Mouse (Mus musculus): ENCODE data around the gene 1700001C19Rik. TPM values are rescaled to one million over a fixed set of nuclear protein-coding genes. Genes with fewer than 3 reads are reported as not detected.

1700001C19Rik gene
- total and polyA plus RNA-seq, 3 experiments, result not detected

DNA sequence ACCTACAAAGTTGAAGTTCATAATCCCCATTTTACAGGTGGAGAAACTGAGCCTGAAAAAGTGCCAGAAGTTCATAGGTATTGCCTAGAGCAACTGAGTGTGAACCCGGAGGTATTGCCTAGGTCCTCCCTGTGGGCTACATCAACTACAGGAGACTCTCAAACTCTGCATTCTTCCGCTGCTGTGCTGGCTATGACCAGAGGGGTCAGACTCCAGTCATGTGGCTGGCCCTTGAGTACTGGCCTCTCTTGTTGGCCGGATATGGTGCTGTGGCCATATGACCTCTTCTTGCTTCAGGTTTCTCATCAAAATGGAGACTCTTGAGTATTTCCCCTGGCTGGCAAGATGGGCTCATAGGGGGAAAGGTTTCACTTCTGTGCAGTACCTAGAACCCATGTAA is 5.1 kb upstream of the 1700001C19Rik start:
- no peak overlapping the region for H3K9ac ChIP-seq (ENCODE audit: insufficient read depth, low read depth)
- no peaks in the 10 kb centered on the region for H3K36me3 ChIP-seq (replicated peaks in 1 of 2; ENCODE audit: control insufficient read depth in 1 of 2, insufficient read depth in 1 of 2, low read length in 1 of 2)
- H3K27ac ChIP-seq (ENCODE audit: insufficient read depth, low read depth), result no peak overlapping the region
- H3K27me3 ChIP-seq (replicated peaks), result no peaks in the 10 kb centered on the region
- dilution Hi-C loops (cut with MboI; ENCODE audit: extremely low pct_ligation_motif_present, extremely low pct_unique_long_range_greater_than_20kb, low sequenced_read_pairs), result no loop called here
- no peak for TF ChIP-seq RAD21 (IDR thresholded peaks at IDR 0.05; ENCODE audit: low read depth, low read length)
- no peak for TF ChIP-seq NELFE (IDR thresholded peaks at IDR 0.05; ENCODE audit: low read depth, low read length)
- TF ChIP-seq PAX5 (IDR thresholded peaks at IDR 0.05; ENCODE audit: low read length), result no peak
- TF ChIP-seq CHD2 (IDR thresholded peaks at IDR 0.05; ENCODE audit: low read length), result no peak
- TF ChIP-seq JUN (IDR thresholded peaks at IDR 0.05; ENCODE audit: insufficient read depth, low read depth, low read length), result no peak
- TF ChIP-seq UBTF (IDR thresholded peaks at IDR 0.05; ENCODE audit: low read depth, low read length), result no peak
- TF ChIP-seq ZNF384 (IDR thresholded peaks at IDR 0.05; ENCODE audit: low read depth, low read length), result no peak
- TF ChIP-seq MAFK (IDR thresholded peaks at IDR 0.05; ENCODE audit: insufficient replicate concordance, low read length), result no peak
- no peak for TF ChIP-seq MAZ (IDR thresholded peaks at IDR 0.05; ENCODE audit: low read depth, low read length)
- no peak for TF ChIP-seq JUND (conservative IDR thresholded peaks at IDR 0.05; ENCODE audit: low read depth, low read length)
- DNase-seq (ENCODE audit: extremely low read depth), result no peak
- peaks cover 4 to 45% of the 10 kb centered on the region in 2 experiments for H3K4me1 ChIP-seq (ENCODE audit: control insufficient read depth in 1 of 2, insufficient read depth in 2 of 2)
- no peaks in the 10 kb centered on the region for H3K79me2 ChIP-seq (replicated peaks; ENCODE audit: control insufficient read depth, extremely low read depth, insufficient read depth, poor library complexity, severe bottlenecking)
- peaks cover under 1% of the 10 kb centered on the region for H3K9me3 ChIP-seq (replicated peaks; ENCODE audit: low read length)
- in situ Hi-C loops (cut with MboI; ENCODE audit: low pct_ligation_motif_present, low pct_unique_long_range_greater_than_20kb, low sequenced_read_pairs), result no loop called here
- H3K4me3 ChIP-seq (replicated peaks in 1 of 3; ENCODE audit: low read depth in 2 of 3, low read length in 2 of 3, poor library complexity in 1 of 3), result no peak overlapping the region
- no peak overlapping the region for H3K4me2 ChIP-seq (ENCODE audit: insufficient read depth, low read depth, poor library complexity, severe bottlenecking)

DNA sequence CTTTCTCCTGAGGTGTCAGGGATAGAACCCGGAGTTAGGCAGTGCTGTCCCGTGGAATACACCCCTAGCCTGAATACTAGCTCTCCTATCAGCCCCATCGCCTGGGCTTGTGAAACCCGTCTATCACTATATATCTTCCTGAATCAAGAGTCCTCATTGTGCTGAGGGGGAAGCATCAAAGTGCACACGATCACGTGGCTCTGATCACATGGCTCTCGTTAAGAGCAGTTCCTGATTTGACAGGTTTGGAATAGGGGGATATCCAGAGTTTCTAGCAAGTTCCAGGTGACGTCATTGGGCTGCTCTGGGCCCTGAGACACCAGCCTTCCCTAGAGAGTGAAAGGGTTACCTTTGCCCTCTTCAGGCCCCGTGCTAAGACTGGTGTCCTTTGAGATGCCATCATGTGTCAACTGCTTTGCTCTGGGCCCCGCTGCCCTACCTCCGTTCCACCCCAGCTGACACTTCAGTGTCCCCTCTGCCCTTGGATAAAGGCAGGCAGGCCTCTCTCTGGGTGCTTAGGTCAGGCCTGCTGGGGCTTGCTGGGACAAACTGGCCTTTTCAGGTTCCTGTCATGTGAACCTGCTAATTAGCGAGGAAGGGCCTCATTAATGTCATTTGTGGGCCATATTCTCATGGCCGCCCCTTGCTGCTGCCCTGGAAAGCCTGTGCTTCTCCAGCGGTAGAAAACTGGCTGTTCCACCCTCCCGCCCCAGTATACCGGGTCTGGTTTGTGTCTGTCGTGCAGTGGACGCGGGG is 4.3 kb upstream of the 1700001C19Rik start:
- dilution Hi-C loops (cut with MboI; ENCODE audit: extremely low pct_ligation_motif_present, extremely low pct_unique_long_range_greater_than_20kb, low sequenced_read_pairs) (no loop called here), in situ Hi-C loops (cut with MboI; ENCODE audit: low pct_ligation_motif_present, low pct_unique_long_range_greater_than_20kb, low sequenced_read_pairs) (no loop called here)
- no peak overlapping the region for H3K4me2 ChIP-seq (ENCODE audit: insufficient read depth, low read depth, poor library complexity, severe bottlenecking)
- no peaks in the 10 kb centered on the region for H3K36me3 ChIP-seq (replicated peaks in 1 of 2; ENCODE audit: control insufficient read depth in 1 of 2, insufficient read depth in 1 of 2, low read length in 1 of 2)
- no peak overlapping the region for H3K4me3 ChIP-seq (replicated peaks in 1 of 3; ENCODE audit: low read depth in 2 of 3, low read length in 2 of 3, poor library complexity in 1 of 3)
- no peaks in the 10 kb centered on the region for H3K27me3 ChIP-seq (replicated peaks)
- H3K4me1 ChIP-seq (ENCODE audit: control insufficient read depth in 1 of 2, insufficient read depth in 2 of 2), result peaks cover 4 to 45% of the 10 kb centered on the region in 2 experiments
- DNase-seq (ENCODE audit: extremely low read depth), result no peak
- no peak overlapping the region for H3K27ac ChIP-seq (ENCODE audit: insufficient read depth, low read depth)
- no peak overlapping the region for H3K9ac ChIP-seq (ENCODE audit: insufficient read depth, low read depth)
- H3K79me2 ChIP-seq (replicated peaks; ENCODE audit: control insufficient read depth, extremely low read depth, insufficient read depth, poor library complexity, severe bottlenecking), result no peaks in the 10 kb centered on the region
- peaks cover 8% of the 10 kb centered on the region for H3K9me3 ChIP-seq (replicated peaks; ENCODE audit: low read length)
- no peak for TF ChIP-seq USF2 (conservative IDR thresholded peaks at IDR 0.05; ENCODE audit: low read depth, low read length)
- no peak for TF ChIP-seq KAT2A (IDR thresholded peaks at IDR 0.05; ENCODE audit: insufficient replicate concordance, low read length)
- no peak for TF ChIP-seq ZMIZ1 (IDR thresholded peaks at IDR 0.05; ENCODE audit: low read depth, low read length)
- TF ChIP-seq CTCF (conservative IDR thresholded peaks at IDR 0.05 in 1 of 2, IDR thresholded peaks at IDR 0.05 in 1 of 2; ENCODE audit: low read depth in 2 of 2, low read length in 2 of 2), result no peak
- TF ChIP-seq USF1 (IDR thresholded peaks at IDR 0.05; ENCODE audit: low read depth, low read length), result no peak
- no peak for TF ChIP-seq PAX5 (IDR thresholded peaks at IDR 0.05; ENCODE audit: low read length)
- no peak for TF ChIP-seq JUN (IDR thresholded peaks at IDR 0.05; ENCODE audit: insufficient read depth, low read depth, low read length)
- TF ChIP-seq NRF1 (IDR thresholded peaks at IDR 0.05; ENCODE audit: low read depth, low read length), result no peak
- TF ChIP-seq GABPA (IDR thresholded peaks at IDR 0.05; ENCODE audit: insufficient replicate concordance, low read depth, low read length), result no peak
- no peak for TF ChIP-seq NELFE (IDR thresholded peaks at IDR 0.05; ENCODE audit: low read depth, low read length)
- TF ChIP-seq MAFK (IDR thresholded peaks at IDR 0.05; ENCODE audit: insufficient replicate concordance, low read length), result no peak
- no peak for TF ChIP-seq MAX (IDR thresholded peaks at IDR 0.05; ENCODE audit: low read length)
- TF ChIP-seq TBP (conservative IDR thresholded peaks at IDR 0.05; ENCODE audit: low read depth, low read length), result no peak
- TF ChIP-seq HCFC1 (IDR thresholded peaks at IDR 0.05; ENCODE audit: low read depth, low read length), result no peak
- no peak for TF ChIP-seq ELF1 (IDR thresholded peaks at IDR 0.05; ENCODE audit: low read depth, low read length)
- no peak for TF ChIP-seq POLR2A (IDR thresholded peaks at IDR 0.05; ENCODE audit: low read depth, low read length)
